Comparison of ENCODE assay signal across 8 mouse cellular contexts in genomic region chr2:32608778-32609435, GRCm38 (mm10). TPM values are rescaled to one million over a fixed set of nuclear protein-coding genes. Genes with fewer than 3 reads are reported as not detected.
DNase-seq lines count a peak whose midpoint lies in the region; ATAC-seq and TF ChIP-seq lines count a peak whose summit lies in the region.

No protein-coding gene starts in this region.

- H3K4me1 ChIP-seq in lung, postnatal 0 days (ENCODE audit: insufficient read depth, low read depth, low read length), result peaks cover 7% of the 10 kb centered on the region; the same call in 1 of the 2 replicates
- peaks cover 57% of the 10 kb centered on the region for H3K4me1 ChIP-seq in forebrain, embryonic 10.5 days
- H3K4me1 ChIP-seq in liver, embryonic 11.5 days (replicated peaks; ENCODE audit: control insufficient read depth, insufficient read depth, low read length), result peaks cover 47% of the 10 kb centered on the region
- peaks cover 6% of the 10 kb centered on the region; the same call in 1 of the 2 replicates for H3K4me1 ChIP-seq in stomach, postnatal 0 days (replicated peaks; ENCODE audit: control insufficient read depth, insufficient read depth)

- no peak for DNase-seq in lung, postnatal 0 days (ENCODE audit: low spot score)
- DNase-seq in lung, adult 18-20 months, result no peak
- no peak for DNase-seq in forebrain, embryonic 10.5 days (ENCODE audit: extremely low spot score, low spot score)
- DNase-seq in liver, embryonic 11.5 days (ENCODE audit: low spot score), result no peak
- DNase-seq in stomach, postnatal 0 days (ENCODE audit: low spot score), result no peak
- DNase-seq in spleen, adult 18-20 months, result no peak
- no peak for DNase-seq in B cell, adult 2 months

- H3K36me3 ChIP-seq in lung, postnatal 0 days (ENCODE audit: insufficient read depth, low read length), result no peaks in the 10 kb centered on the region
- H3K36me3 ChIP-seq in forebrain, embryonic 10.5 days (replicated peaks), result peaks cover 18% of the 10 kb centered on the region
- H3K36me3 ChIP-seq in liver, embryonic 11.5 days (ENCODE audit: control insufficient read depth, insufficient read depth, low read length), result peaks cover 3% of the 10 kb centered on the region; the same call in 1 of the 2 replicates
- H3K36me3 ChIP-seq in stomach, postnatal 0 days (ENCODE audit: control insufficient read depth, insufficient read depth, low read length), result no peaks in the 10 kb centered on the region

- H3K4me2 ChIP-seq in lung, postnatal 0 days (replicated peaks; ENCODE audit: low read depth, low read length), result peak overlapping the region; percentile 94
- peak overlapping the region; percentile 96 for H3K4me2 ChIP-seq in liver, embryonic 11.5 days
- H3K4me2 ChIP-seq in stomach, postnatal 0 days (replicated peaks; ENCODE audit: low read depth), result peak overlapping the region; percentile 82

- no peaks in the 10 kb centered on the region for H3K9me3 ChIP-seq in lung, postnatal 0 days (ENCODE audit: low read length)
- no peaks in the 10 kb centered on the region for H3K9me3 ChIP-seq in forebrain, embryonic 10.5 days
- no peaks in the 10 kb centered on the region for H3K9me3 ChIP-seq in liver, embryonic 11.5 days (ENCODE audit: control insufficient read depth, low read length)
- no peaks in the 10 kb centered on the region for H3K9me3 ChIP-seq in stomach, postnatal 0 days (ENCODE audit: control insufficient read depth, low read length)

- H3K27me3 ChIP-seq in lung, postnatal 0 days (replicated peaks; ENCODE audit: insufficient read depth, low read length), result no peaks in the 10 kb centered on the region
- H3K27me3 ChIP-seq in forebrain, embryonic 10.5 days (ENCODE audit: poor library complexity, severe bottlenecking), result peaks cover 21% of the 10 kb centered on the region
- H3K27me3 ChIP-seq in liver, embryonic 11.5 days (replicated peaks; ENCODE audit: control insufficient read depth, insufficient read depth, low read length), result no peaks in the 10 kb centered on the region
- H3K27me3 ChIP-seq in stomach, postnatal 0 days (ENCODE audit: control insufficient read depth, insufficient read depth, low read length), result no peaks in the 10 kb centered on the region

- no peak for TF ChIP-seq EP300 in lung, postnatal 0 days (IDR thresholded peaks at IDR 0.05)
- TF ChIP-seq EP300 in stomach, postnatal 0 days (optimal IDR thresholded peaks at IDR 0.05), result no peak

- no peak for TF ChIP-seq CTCF in lung, postnatal 0 days (IDR thresholded peaks at IDR 0.05)
- TF ChIP-seq CTCF in stomach, postnatal 0 days (IDR thresholded peaks at IDR 0.05; ENCODE audit: low read depth), result no peak

- H3K4me3 ChIP-seq in lung, postnatal 0 days (ENCODE audit: low read depth, low read length), result 0 out of 2 replicates have a peak overlapping the region, but pooled peaks have one; percentile 17
- peak overlapping the region; percentile 76 for H3K4me3 ChIP-seq in forebrain, embryonic 10.5 days
- H3K4me3 ChIP-seq in liver, embryonic 11.5 days (ENCODE audit: low read depth, low read length), result peak overlapping the region; percentile 87
- H3K4me3 ChIP-seq in stomach, postnatal 0 days (ENCODE audit: low read depth, low read length), result peak overlapping the region; percentile 70

- peak; percentile 13; the same call in 1 of the 2 replicates for ATAC-seq in lung, postnatal 0 days
- peak; percentile 48 for ATAC-seq in liver, embryonic 11.5 days (replicated peaks; ENCODE audit: low FRiP score)
- peak; percentile 11; the same call in 1 of the 2 replicates for ATAC-seq in stomach, postnatal 0 days (ENCODE audit: low FRiP score, low TSS enrichment)
- ATAC-seq in megakaryocyte-erythroid progenitor cell, adult 5-6 weeks (replicated peaks; ENCODE audit: low FRiP score, low TSS enrichment, poor library complexity, severe bottlenecking), result no peak

- WGBS in lung, postnatal 0 days, result 56% methylated on average over 18 of the region's 18 CpGs
- WGBS in forebrain, embryonic 10.5 days, result 39% methylated on average over 18 of the region's 18 CpGs
- 38% methylated on average over 18 of the region's 18 CpGs for WGBS in liver, embryonic 11.5 days
- 58% methylated on average over 18 of the region's 18 CpGs for WGBS in stomach, postnatal 0 days

- H3K27ac ChIP-seq in lung, postnatal 0 days (ENCODE audit: low read length), result peak overlapping the region; percentile 43; the same call in 1 of the 2 replicates
- peak overlapping the region; percentile 57; the same call in 1 of the 2 replicates for H3K27ac ChIP-seq in forebrain, embryonic 10.5 days
- peak overlapping the region; percentile 77 for H3K27ac ChIP-seq in liver, embryonic 11.5 days (ENCODE audit: low read depth, low read length)
- H3K27ac ChIP-seq in stomach, postnatal 0 days (replicated peaks), result peak overlapping the region; percentile 73

- no peak overlapping the region for H3K9ac ChIP-seq in lung, postnatal 0 days (replicated peaks; ENCODE audit: low read depth)
- peak overlapping the region; percentile 83 for H3K9ac ChIP-seq in liver, embryonic 11.5 days (ENCODE audit: low read depth, low read length)
- H3K9ac ChIP-seq in stomach, postnatal 0 days (ENCODE audit: low read length), result 0 out of 2 replicates have a peak overlapping the region, but pooled peaks have one; percentile 13

RNA-seq across cellular contexts. Expression of gene St6galnac6, which starts 9.4 kb away (rescaled TPM):
- polyA plus RNA-seq in lung, postnatal 0 days (2015; fragmentation: Nextera tagmentation; extraction: Ambion mirVana), result 13.4 and 14.4 TPM in 2 replicates
- polyA plus RNA-seq in forebrain, embryonic 10.5 days (2016; fragmentation: Nextera tagmentation; extraction: Ambion mirVana), result 13.3 and 13.8 TPM in 2 replicates
- polyA plus RNA-seq in liver, embryonic 11.5 days (2014; fragmentation: Nextera tagmentation; extraction: Ambion mirVana), result 9.6 and 10.6 TPM in 2 replicates
- polyA plus RNA-seq in stomach, postnatal 0 days (2015; fragmentation: Nextera tagmentation; extraction: Ambion mirVana), result 9.1 and 11.3 TPM in 2 replicates
- total RNA-seq in megakaryocyte-erythroid progenitor cell, adult 5-6 weeks (2014; fragmentation: Nextera tagmentation), result 13.8 and 19.1 TPM in 2 replicates
- total RNA-seq in megakaryocyte-erythroid progenitor cell, adult 5-6 weeks (2017), result 6.5 and 12.9 TPM in 2 replicates

RNA-seq across cellular contexts. Expression of gene Ak1, which starts 12.7 kb away (rescaled TPM):
- 31.7 and 36.3 TPM in 2 replicates for polyA plus RNA-seq in lung, postnatal 0 days (2015; fragmentation: Nextera tagmentation; extraction: Ambion mirVana)
- polyA plus RNA-seq in forebrain, embryonic 10.5 days (2016; fragmentation: Nextera tagmentation; extraction: Ambion mirVana), result 17.8 and 20.2 TPM in 2 replicates
- polyA plus RNA-seq in liver, embryonic 11.5 days (2014; fragmentation: Nextera tagmentation; extraction: Ambion mirVana), result 6.7 and 8.3 TPM in 2 replicates
- 21.8 and 26.1 TPM in 2 replicates for polyA plus RNA-seq in stomach, postnatal 0 days (2015; fragmentation: Nextera tagmentation; extraction: Ambion mirVana)
- 1.7 and 2.4 TPM in 2 replicates for total RNA-seq in megakaryocyte-erythroid progenitor cell, adult 5-6 weeks (2014; fragmentation: Nextera tagmentation)
- 1.2 and 8.0 TPM in 2 replicates for total RNA-seq in megakaryocyte-erythroid progenitor cell, adult 5-6 weeks (2017)

RNA-seq across cellular contexts. Expression of gene St6galnac4, which starts 22.0 kb away (rescaled TPM):
- 32.0 and 38.9 TPM in 2 replicates for polyA plus RNA-seq in lung, postnatal 0 days (2015; fragmentation: Nextera tagmentation; extraction: Ambion mirVana)
- polyA plus RNA-seq in forebrain, embryonic 10.5 days (2016; fragmentation: Nextera tagmentation; extraction: Ambion mirVana), result 15.7 and 17.6 TPM in 2 replicates
- 26.0 and 28.8 TPM in 2 replicates for polyA plus RNA-seq in liver, embryonic 11.5 days (2014; fragmentation: Nextera tagmentation; extraction: Ambion mirVana)
- polyA plus RNA-seq in stomach, postnatal 0 days (2015; fragmentation: Nextera tagmentation; extraction: Ambion mirVana), result 7.4 and 7.7 TPM in 2 replicates
- total RNA-seq in megakaryocyte-erythroid progenitor cell, adult 5-6 weeks (2014; fragmentation: Nextera tagmentation), result 21.5 and 29.8 TPM in 2 replicates
- 22.3 and 22.7 TPM in 2 replicates for total RNA-seq in megakaryocyte-erythroid progenitor cell, adult 5-6 weeks (2017)

RNA-seq across cellular contexts. Expression of gene 9430097D07Rik, which starts 33.4 kb away (rescaled TPM):
- polyA plus RNA-seq in lung, postnatal 0 days (2015; fragmentation: Nextera tagmentation; extraction: Ambion mirVana), result not detected in 2 replicates
- polyA plus RNA-seq in forebrain, embryonic 10.5 days (2016; fragmentation: Nextera tagmentation; extraction: Ambion mirVana), result 0.19 and 0.30 TPM in 2 replicates
- polyA plus RNA-seq in liver, embryonic 11.5 days (2014; fragmentation: Nextera tagmentation; extraction: Ambion mirVana), result not detected in 2 replicates
- not detected in 2 replicates for polyA plus RNA-seq in stomach, postnatal 0 days (2015; fragmentation: Nextera tagmentation; extraction: Ambion mirVana)
- not detected in 2 replicates for total RNA-seq in megakaryocyte-erythroid progenitor cell, adult 5-6 weeks (2014; fragmentation: Nextera tagmentation)
- 0.75 TPM in 1 of 2 replicates, not detected in the other for total RNA-seq in megakaryocyte-erythroid progenitor cell, adult 5-6 weeks (2017)

RNA-seq across cellular contexts. Expression of gene Pip5kl1, which starts 34.3 kb away (rescaled TPM):
- polyA plus RNA-seq in lung, postnatal 0 days (2015; fragmentation: Nextera tagmentation; extraction: Ambion mirVana), result not detected in 2 replicates
- polyA plus RNA-seq in forebrain, embryonic 10.5 days (2016; fragmentation: Nextera tagmentation; extraction: Ambion mirVana), result 1.8 TPM in 2 replicates
- 0.48 TPM in 1 of 2 replicates, not detected in the other for polyA plus RNA-seq in liver, embryonic 11.5 days (2014; fragmentation: Nextera tagmentation; extraction: Ambion mirVana)
- polyA plus RNA-seq in stomach, postnatal 0 days (2015; fragmentation: Nextera tagmentation; extraction: Ambion mirVana), result 0.08 and 0.18 TPM in 2 replicates
- total RNA-seq in megakaryocyte-erythroid progenitor cell, adult 5-6 weeks (2014; fragmentation: Nextera tagmentation), result not detected in 2 replicates
- total RNA-seq in megakaryocyte-erythroid progenitor cell, adult 5-6 weeks (2017), result 0.23 TPM in 1 of 2 replicates, not detected in the other

Comparison
In these comparisons a context has a peak if more than half of its experiments do, and no peak if none do; other contexts are left out.
1. H3K4me3 ChIP-seq: peak in every context shown above with its lines; median percentile 87 in liver, embryonic 11.5 days; 76 in forebrain, embryonic 10.5 days; 70 in stomach, postnatal 0 days; 17 in lung, postnatal 0 days.